Mouse (Mus musculus) myocyte (in vitro differentiated cells): ENCODE results near the gene Mrtfa.

Experiments used
- MYOD1 ChIP-seq, 3 experiments: IDR thresholded peaks; one replicate each; pipeline ENCODE4 v1.6.1; 2011; ENCODE audit warnings: control low read depth in 2 of 3, low read depth in 2 of 3, mild to moderate bottlenecking in 2 of 3, moderate library complexity in 1 of 3; ENCODE audit not compliant: insufficient read length in 2 of 3, control insufficient read depth in 1 of 3
- POLR2A ChIP-seq: IDR thresholded peaks from one replicate; pipeline ENCODE4 v1.6.1; 2011; ENCODE audit warnings: low read depth, mild to moderate bottlenecking, control low read depth, moderate library complexity; ENCODE audit not compliant: insufficient read length
- POLR2AphosphoS2 ChIP-seq: IDR thresholded peaks from one replicate; pipeline ENCODE4 v1.6.1; 2011; ENCODE audit warnings: low read depth, control low read depth; ENCODE audit not compliant: insufficient read length
- SRF ChIP-seq: IDR thresholded peaks from one replicate; pipeline ENCODE4 v1.6.1; 2011; ENCODE audit warnings: low read depth; ENCODE audit not compliant: control insufficient read depth, insufficient read length
- USF1 ChIP-seq: IDR thresholded peaks from one replicate; pipeline ENCODE4 v1.6.1; 2011; ENCODE audit warnings: low read depth, mild to moderate bottlenecking, control low read depth, moderate library complexity

DNA sequence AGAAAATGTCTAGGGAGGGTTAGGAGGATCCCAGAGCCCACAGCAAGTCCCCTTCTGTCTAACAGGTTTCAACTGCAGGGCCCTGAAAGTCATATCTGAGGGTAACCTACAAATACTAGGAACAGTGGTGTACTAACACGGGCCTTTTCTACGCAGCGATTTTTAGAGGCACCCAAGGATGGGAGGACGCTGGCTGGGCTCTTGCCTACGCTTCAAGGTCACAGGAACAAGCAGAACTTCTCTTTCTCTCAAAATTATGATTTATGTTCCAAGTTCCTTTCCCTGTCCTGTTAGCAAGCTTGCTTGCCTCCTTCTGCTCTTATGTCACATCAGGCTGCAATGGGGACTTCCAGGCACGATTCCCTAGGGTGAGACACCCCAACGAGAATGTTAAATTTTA lies 144.5 kb downstream of the Mrtfa start:
- no peak for TF ChIP-seq USF1
- TF ChIP-seq MYOD1 (IDR thresholded peaks at IDR 0.05; ENCODE audit: control insufficient read depth in 1 of 3, insufficient read length in 2 of 3, low read depth in 2 of 3) = no peak
- TF ChIP-seq SRF = no peak
- no peak for TF ChIP-seq POLR2AphosphoS2
- no peak for TF ChIP-seq POLR2A
